Mouse (Mus musculus) embryonic facial prominence, embryonic 13.5 days (tissue): Measurements from ENCODE around the gene Acsl4. TPM values are rescaled to one million over a fixed set of nuclear protein-coding genes. Genes with fewer than 3 reads are reported as not detected.

Experiments
- ATAC-seq: fragments of 200-750 bp; cut with Nextera tagmentation; 2 replicates; pipeline ENCODE4 v1.8.0; 2017; ENCODE audit warnings: low read depth; ENCODE audit not compliant: insufficient number of reproducible peaks, insufficient read depth, low FRiP score, low TSS enrichment
- H3K27ac ChIP-seq: fragments of 300-500 bp; sonication (generic); 2 replicates; pipeline ENCODE4 v1.5.1; 2015; ENCODE audit warnings: moderate library complexity, mild to moderate bottlenecking, inconsistent platforms
- H3K27me3 ChIP-seq: fragments of 300-500 bp; sonication (generic); 2 replicates; pipeline ENCODE4 v1.6.1; 2015; ENCODE audit warnings: mild to moderate bottlenecking, inconsistent platforms
- H3K36me3 ChIP-seq: fragments of 300-500 bp; sonication (generic); 2 replicates; pipeline ENCODE4 v1.6.1; 2015; ENCODE audit warnings: mild to moderate bottlenecking, inconsistent platforms
- H3K4me1 ChIP-seq: fragments of 300-500 bp; sonication (generic); 2 replicates; pipeline ENCODE4 v1.6.1; 2015; ENCODE audit warnings: inconsistent platforms
- H3K4me2 ChIP-seq: fragments of 300-500 bp; sonication (generic); 2 replicates; pipeline ENCODE4 v1.6.1; 2015; ENCODE audit warnings: moderate library complexity, mild to moderate bottlenecking, inconsistent platforms
- H3K4me3 ChIP-seq: fragments of 300-500 bp; sonication (generic); 2 replicates; pipeline ENCODE4 v1.5.1; 2015; ENCODE audit warnings: mild to moderate bottlenecking, inconsistent platforms
- H3K9ac ChIP-seq: fragments of 300-500 bp; sonication (generic); 2 replicates; pipeline ENCODE4 v1.6.1; 2015; ENCODE audit warnings: mild to moderate bottlenecking, inconsistent platforms
- H3K9me3 ChIP-seq: fragments of 300-500 bp; sonication (generic); 2 replicates; pipeline ENCODE4 v1.6.1; 2016; ENCODE audit warnings: inconsistent platforms
- WGBS: fragments of 180-500 bp; shearing (Covaris S2); methylation state at CpG from one replicate; pipeline ENCODE4 v1.1.7; 2015; ENCODE audit warnings: mixed read lengths; 5-methylcytosine and 5-hydroxymethylcytosine counted together
- polyA plus RNA-seq: library from polyadenylated mRNA; unstranded; fragments of >200 nt; fragmentation: Nextera tagmentation; extraction: Ambion mirVana; gene quantifications from 2 replicates; pipeline ENCODE4 v1.2.1, GENCODE M21; 2015

Gene Acsl4
- polyA plus RNA-seq, 1 experiment from 2014 or later, result 7.8 TPM

DNA sequence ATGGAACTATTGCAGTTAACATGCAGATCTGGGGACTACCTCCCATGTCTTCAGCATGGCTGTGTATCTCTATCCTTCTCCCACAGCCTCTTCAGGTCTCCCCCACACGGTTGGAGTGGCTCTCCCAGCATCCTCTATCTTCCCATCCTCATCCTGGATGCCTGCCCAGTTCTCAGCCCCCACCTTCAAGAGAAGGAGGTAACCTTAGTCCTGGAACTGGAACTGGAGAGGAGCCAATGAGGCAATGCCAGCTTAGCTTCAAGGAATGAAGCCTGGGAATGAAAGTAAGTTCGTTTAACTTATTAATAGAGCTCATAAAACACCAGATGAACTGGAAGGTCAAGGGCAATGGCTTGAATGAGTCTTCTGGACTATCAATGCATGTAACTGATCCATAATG lies 86.9 kb downstream of the Acsl4 start:
- Histone ChIP-seq H3K9ac (no peak overlapping the region), H3K4me2 (no peak overlapping the region), H3K36me3 (no peaks in the 10 kb centered on the region), H3K27ac (no peak overlapping the region), H3K4me1 (no peaks in the 10 kb centered on the region), H3K9me3 (no peaks in the 10 kb centered on the region), H3K27me3 (peaks cover 45% of the 10 kb centered on the region), H3K4me3 (no peak overlapping the region)
- ATAC-seq, result no peak
- 54% methylated on average over 2 of the region's 2 CpGs for WGBS

DNA sequence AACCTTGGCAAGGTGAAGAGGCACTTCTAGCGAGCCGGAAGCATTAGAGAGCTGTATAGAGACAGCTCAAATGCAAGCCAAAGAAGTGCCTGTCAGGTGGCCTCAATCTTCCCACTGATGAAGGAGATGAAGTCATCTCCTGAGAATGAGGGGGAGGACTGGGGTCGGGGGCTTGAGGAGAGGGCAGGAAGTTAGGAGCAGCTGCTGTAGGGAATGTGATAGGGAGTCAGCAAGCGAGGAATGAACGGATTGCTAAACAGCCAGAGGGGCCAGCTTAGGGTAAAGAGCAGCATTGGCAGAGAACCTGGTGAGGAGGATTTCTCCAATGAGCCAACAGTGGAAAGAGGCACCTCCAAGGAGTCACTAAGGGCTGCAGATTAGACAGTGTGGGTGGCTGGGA lies 104.4 kb downstream of the Acsl4 start:
- Histone ChIP-seq H3K36me3 (no peaks in the 10 kb centered on the region), H3K9me3 (no peaks in the 10 kb centered on the region), H3K9ac (no peak overlapping the region), H3K27ac (no peak overlapping the region), H3K4me2 (no peak overlapping the region), H3K4me3 (no peak overlapping the region), H3K4me1 (no peaks in the 10 kb centered on the region), H3K27me3 (peaks cover 42% of the 10 kb centered on the region)
- 42% methylated on average over 5 of the region's 5 CpGs for WGBS
- no peak for ATAC-seq

DNA sequence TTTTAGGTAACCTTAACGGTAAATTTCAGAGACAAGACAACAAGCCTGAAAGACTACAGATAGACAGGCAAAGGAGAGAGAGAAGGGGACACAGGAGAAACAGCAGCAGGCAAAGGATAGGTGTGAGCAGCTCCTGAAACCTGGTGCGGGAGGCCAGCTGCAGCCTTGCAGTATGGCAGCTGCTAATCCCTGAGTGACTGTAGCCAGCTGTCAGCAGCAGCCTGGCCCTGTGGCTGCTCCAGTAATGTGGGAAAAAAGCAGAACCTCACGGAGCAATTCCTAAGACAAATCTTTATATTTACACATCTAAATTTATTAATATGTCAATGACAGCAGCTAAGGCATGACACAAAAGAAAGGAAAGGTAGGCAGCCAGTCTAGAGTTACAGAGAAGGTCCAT lies 113.8 kb downstream of the Acsl4 start:
- Histone ChIP-seq H3K9ac (no peak overlapping the region), H3K36me3 (no peaks in the 10 kb centered on the region), H3K9me3 (no peaks in the 10 kb centered on the region), H3K4me1 (no peaks in the 10 kb centered on the region), H3K4me2 (no peak overlapping the region), H3K27me3 (peaks cover 26% of the 10 kb centered on the region), H3K4me3 (no peak overlapping the region), H3K27ac (no peak overlapping the region)
- no peak for ATAC-seq
- 56% methylated on average over 3 of the region's 3 CpGs for WGBS

DNA sequence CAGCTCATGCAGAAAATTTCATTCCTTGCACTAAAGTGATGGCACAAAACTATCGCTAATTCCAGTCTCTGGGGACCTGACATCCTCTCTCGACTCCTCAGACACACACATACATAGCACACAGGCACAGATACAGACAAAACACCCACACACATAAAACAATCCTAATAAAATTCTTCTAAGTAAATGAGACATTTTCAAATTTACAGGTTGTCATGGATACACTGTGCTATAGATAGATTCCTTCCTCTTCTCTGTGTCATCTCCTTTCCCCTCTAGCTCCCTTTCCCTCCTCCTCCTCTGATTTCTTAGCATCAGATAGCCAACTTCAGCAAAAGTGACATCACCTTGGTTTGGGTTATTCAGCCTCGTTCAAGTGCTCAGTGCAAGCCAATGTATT lies 114.3 kb downstream of the Acsl4 start:
- Histone ChIP-seq H3K4me1 (no peaks in the 10 kb centered on the region), H3K9me3 (no peaks in the 10 kb centered on the region), H3K27me3 (peaks cover 28% of the 10 kb centered on the region), H3K36me3 (no peaks in the 10 kb centered on the region), H3K9ac (no peak overlapping the region), H3K27ac (no peak overlapping the region), H3K4me2 (no peak overlapping the region), H3K4me3 (no peak overlapping the region)
- 74% methylated on average over 3 of the region's 3 CpGs for WGBS
- ATAC-seq, result no peak

Other genes with a start within 250 kb of the Acsl4 start
- gene Gucy2f, start 193.6 kb downstream of the Acsl4 start, polyA plus RNA-seq, result not detected in 2 replicates
- gene Nxt2, start 163.8 kb downstream of the Acsl4 start, polyA plus RNA-seq, result 16.2 and 16.8 TPM in 2 replicates
- 17.4 and 17.9 TPM in 2 replicates for gene Kcne1l, start 84.2 kb downstream of the Acsl4 start, polyA plus RNA-seq